Mouse (Mus musculus): ENCODE measurements around the gene Rinl. TPM values are rescaled to one million over a fixed set of nuclear protein-coding genes. Genes with fewer than 3 reads are reported as not detected.
A peak's percentile ranks its signal among the peaks of the same experiment; 100 is the strongest.

Gene Rinl
- polyA plus RNA-seq, 1 experiment from 2014 or later = 12.0 TPM

DNA sequence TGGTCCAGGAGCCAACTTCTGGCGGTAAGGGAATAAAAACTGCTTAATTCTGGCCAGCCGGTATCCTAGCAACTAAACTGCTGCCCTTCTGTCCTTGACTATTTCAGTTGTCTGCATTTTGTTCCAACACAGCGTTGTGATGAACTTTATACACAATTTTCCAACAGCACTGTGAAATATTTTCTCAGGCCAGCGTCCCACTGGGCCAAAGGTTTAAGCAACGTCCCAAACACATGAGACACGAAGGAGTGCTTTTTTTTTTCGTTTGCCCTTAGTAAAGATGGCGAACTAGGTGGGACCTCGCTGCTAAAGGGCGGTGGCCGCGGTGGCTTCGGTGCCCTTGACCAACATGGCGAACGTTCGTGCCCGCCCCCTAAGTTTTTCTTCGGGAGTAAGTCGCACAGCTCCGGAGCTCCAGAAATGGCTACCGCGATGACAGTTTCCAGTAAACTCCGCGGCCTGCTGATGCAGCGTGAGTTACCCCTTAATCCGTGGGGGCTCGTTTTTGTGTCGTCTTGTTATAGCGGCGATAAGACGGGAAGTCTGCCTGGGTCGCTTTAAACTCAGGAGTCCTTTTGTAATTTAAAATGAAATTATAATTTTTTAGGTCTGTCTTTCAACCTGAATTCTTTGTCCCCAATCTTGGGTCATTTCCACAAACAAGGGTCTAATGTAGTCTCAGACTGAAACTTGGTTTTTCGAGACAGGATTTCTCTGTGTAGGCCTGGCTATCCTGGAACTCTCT lies 36.3 kb downstream of the Rinl start, which contains the start of gene Ech1:
Ech1 (plus strand) TSS at position 277 of the 745 bp plus-strand sequence.
- 2% methylated on average over 33 of the region's 33 CpGs for WGBS (ENCODE audit: insufficient replicate concordance)
- ATAC-seq (ENCODE audit: low read depth) = peak; percentile 83

DNA sequence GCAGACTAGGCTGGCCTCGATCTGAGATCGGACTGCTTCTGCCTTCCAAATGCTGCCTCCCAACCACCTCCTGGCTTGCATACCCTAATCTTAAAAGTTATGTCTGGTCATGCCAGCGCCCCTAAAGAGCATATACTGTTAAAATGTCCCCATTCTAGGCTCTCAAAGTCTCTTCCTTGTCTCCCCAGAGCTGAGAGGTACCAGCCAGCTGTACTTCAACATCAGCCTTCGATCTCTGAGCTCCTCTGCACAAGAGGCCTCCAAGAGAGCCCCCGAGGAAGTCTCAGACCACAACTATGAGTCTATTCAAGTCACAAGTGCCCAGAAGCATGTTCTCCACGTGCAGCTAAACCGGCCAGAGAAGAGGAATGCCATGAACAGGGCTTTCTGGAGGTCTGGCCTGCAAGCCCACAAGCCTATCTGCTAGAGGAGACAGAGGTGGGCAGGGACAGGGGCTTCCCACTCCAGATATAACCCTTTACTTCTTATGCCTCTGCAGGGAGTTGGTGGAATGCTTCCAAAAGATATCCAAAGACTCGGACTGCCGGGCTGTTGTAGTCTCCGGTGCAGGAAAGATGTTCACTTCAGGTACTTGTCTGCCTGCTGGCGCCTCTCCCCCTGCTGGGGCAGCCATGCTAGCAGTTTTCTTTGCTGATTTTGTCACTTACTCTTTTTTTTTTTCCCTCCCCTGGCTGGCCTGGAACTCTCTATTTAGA lies 37.1 kb downstream of the Rinl start:
- no peaks in the 10 kb centered on the region for H3K9me3 ChIP-seq (replicated peaks)
- peaks cover 44% of the 10 kb centered on the region for H3K36me3 ChIP-seq
- H3K27ac ChIP-seq = peak overlapping the region; percentile 76
- WGBS (ENCODE audit: insufficient replicate concordance) = 39% methylated on average over 11 of the region's 11 CpGs
- peak overlapping the region; percentile 62 for H3K4me3 ChIP-seq (replicated peaks)
- peak overlapping the region; percentile 67 for H3K4me2 ChIP-seq
- H3K9ac ChIP-seq = peak overlapping the region; percentile 75
- ATAC-seq (ENCODE audit: low read depth) (peak; percentile 44; the same call in 1 of the 2 replicates), DNase-seq (no peak)
- no peaks in the 10 kb centered on the region for H3K27me3 ChIP-seq
- peaks cover 61% of the 10 kb centered on the region for H3K4me1 ChIP-seq (replicated peaks)

More for the DNA sequence above, 36.3 kb downstream of the Rinl start, which contains the start of gene Ech1:
- Histone ChIP-seq H3K4me3 (replicated peaks) (peak within 1 kb of the TSS; percentile 62), H3K36me3 (peaks cover 45% of the 10 kb centered on the region), H3K4me1 (replicated peaks) (peaks cover 61% of the 10 kb centered on the region), H3K27me3 (no peaks in the 10 kb centered on the region), H3K4me2 (peak within 1 kb of the TSS; percentile 67), H3K9ac (peak within 1 kb of the TSS; percentile 75), H3K27ac (peak within 1 kb of the TSS; percentile 76), H3K9me3 (replicated peaks) (no peaks in the 10 kb centered on the region)
- peak; percentile 87 for DNase-seq

DNA sequence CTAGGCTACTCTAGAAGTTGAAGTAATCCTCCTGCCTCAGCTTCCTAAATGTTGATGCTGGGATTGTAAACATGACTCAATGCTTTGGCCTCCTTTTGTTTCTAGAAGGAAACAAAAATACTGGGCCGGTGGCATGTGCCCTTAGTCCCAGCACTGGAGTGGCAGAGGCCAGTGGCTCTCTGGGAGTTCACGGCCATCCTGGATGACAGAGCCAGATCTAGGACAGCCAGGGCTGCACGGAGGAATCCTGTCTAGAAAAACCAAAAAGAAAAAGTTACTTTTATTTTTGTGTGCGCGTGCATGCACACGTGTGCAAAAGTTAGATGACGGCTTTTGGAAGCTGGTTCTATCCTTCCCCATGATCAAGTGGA lies 37.6 kb downstream of the Rinl start:
- peak overlapping the region; percentile 76 for H3K27ac ChIP-seq
- H3K4me3 ChIP-seq (replicated peaks) = no peak overlapping the region
- H3K36me3 ChIP-seq = peaks cover 43% of the 10 kb centered on the region
- H3K9me3 ChIP-seq (replicated peaks) = no peaks in the 10 kb centered on the region
- H3K4me2 ChIP-seq = peak overlapping the region; percentile 67
- H3K4me1 ChIP-seq (replicated peaks) = peaks cover 61% of the 10 kb centered on the region
- H3K27me3 ChIP-seq = no peaks in the 10 kb centered on the region
- no peak overlapping the region; the same call in 1 of the 2 replicates for H3K9ac ChIP-seq
- ATAC-seq (ENCODE audit: low read depth) = no peak
- 85% methylated on average over 7 of the region's 7 CpGs for WGBS (ENCODE audit: insufficient replicate concordance)
- DNase-seq = no peak

DNA sequence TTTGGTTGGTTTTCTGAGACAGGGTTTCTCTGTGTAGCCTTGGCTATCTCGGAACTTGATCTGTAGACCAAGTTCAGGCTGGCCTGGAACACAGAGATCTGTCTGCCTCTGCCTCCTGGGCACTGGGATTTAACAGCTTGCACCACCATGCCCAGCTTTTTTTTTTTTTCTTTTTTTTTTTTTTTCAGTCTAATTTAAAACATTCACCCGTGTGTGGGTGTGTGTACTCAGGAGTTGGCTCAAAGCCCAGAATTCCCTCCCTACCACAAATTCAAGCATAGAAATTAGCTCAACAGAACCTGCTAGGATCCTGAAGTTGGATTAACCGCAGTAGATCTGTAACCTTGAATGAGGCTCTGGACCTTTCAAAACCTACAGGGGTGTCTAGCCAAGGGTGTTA lies 38.6 kb downstream of the Rinl start:
- no peak overlapping the region for H3K4me3 ChIP-seq (replicated peaks)
- no peak overlapping the region for H3K4me2 ChIP-seq
- no peak for ATAC-seq (ENCODE audit: low read depth)
- no peak for DNase-seq
- peaks cover 64% of the 10 kb centered on the region for H3K4me1 ChIP-seq (replicated peaks)
- WGBS (ENCODE audit: insufficient replicate concordance) = 59% methylated on average over 3 of the region's 3 CpGs
- no peak overlapping the region for H3K9ac ChIP-seq
- no peak overlapping the region for H3K27ac ChIP-seq
- H3K27me3 ChIP-seq = no peaks in the 10 kb centered on the region
- H3K9me3 ChIP-seq (replicated peaks) = no peaks in the 10 kb centered on the region
- H3K36me3 ChIP-seq = peaks cover 40% of the 10 kb centered on the region

DNA sequence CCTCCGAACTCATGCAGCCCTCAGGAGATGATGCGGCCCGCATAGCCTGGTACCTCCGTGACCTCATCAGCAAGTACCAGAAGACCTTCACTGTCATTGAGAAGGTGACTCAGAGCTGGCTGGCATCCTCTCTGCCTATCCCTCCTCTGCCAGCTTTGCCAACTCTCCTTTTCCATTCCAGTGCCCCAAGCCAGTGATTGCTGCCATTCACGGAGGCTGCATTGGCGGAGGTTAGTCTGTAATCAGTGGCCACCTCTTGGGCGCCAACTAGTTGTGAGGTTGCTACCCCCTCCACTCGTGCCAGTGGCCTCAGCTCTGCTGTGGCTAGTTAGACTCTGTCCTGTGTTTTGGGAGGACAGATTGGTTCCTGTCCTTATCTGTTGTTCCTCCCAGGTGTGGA lies 41.1 kb downstream of the Rinl start:
- Histone ChIP-seq H3K4me1 (replicated peaks) (peaks cover 43% of the 10 kb centered on the region), H3K4me3 (replicated peaks) (no peak overlapping the region), H3K27ac (no peak overlapping the region; the same call in 1 of the 2 replicates), H3K9ac (no peak overlapping the region), H3K36me3 (peaks cover 32% of the 10 kb centered on the region), H3K4me2 (no peak overlapping the region), H3K27me3 (no peaks in the 10 kb centered on the region), H3K9me3 (replicated peaks) (no peaks in the 10 kb centered on the region)
- ATAC-seq (ENCODE audit: low read depth) = no peak
- DNase-seq = no peak
- 89% methylated on average over 8 of the region's 8 CpGs for WGBS (ENCODE audit: insufficient replicate concordance)

DNA sequence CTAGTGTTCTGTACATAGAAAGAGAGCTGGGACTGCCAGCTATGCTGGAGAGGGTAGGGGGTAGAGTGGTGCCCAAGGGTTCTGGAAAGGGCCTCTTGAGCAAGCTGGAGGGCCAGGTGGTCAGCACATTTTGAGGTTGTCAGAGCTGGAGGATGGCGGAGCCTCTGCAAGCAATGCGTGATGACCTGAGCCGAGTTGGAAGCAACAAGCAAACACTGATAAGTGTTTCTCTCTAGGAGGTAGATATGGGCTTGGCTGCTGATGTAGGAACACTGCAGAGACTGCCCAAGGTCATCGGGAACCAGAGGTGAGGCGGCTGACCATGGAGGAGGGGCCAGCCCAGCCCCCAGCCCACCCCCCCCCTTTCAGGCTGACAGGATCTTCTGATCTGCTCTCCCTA lies 42.2 kb downstream of the Rinl start:
- DNase-seq (no peak), ATAC-seq (ENCODE audit: low read depth) (no peak)
- no peak overlapping the region; the same call in 1 of the 2 replicates for H3K27ac ChIP-seq
- peaks cover 32% of the 10 kb centered on the region for H3K36me3 ChIP-seq
- 70% methylated on average over 5 of the region's 5 CpGs for WGBS (ENCODE audit: insufficient replicate concordance)
- no peak overlapping the region for H3K9ac ChIP-seq
- H3K9me3 ChIP-seq (replicated peaks) = no peaks in the 10 kb centered on the region
- no peak overlapping the region for H3K4me3 ChIP-seq (replicated peaks)
- no peaks in the 10 kb centered on the region for H3K27me3 ChIP-seq
- H3K4me2 ChIP-seq = no peak overlapping the region
- H3K4me1 ChIP-seq (replicated peaks) = peaks cover 37% of the 10 kb centered on the region

DNA sequence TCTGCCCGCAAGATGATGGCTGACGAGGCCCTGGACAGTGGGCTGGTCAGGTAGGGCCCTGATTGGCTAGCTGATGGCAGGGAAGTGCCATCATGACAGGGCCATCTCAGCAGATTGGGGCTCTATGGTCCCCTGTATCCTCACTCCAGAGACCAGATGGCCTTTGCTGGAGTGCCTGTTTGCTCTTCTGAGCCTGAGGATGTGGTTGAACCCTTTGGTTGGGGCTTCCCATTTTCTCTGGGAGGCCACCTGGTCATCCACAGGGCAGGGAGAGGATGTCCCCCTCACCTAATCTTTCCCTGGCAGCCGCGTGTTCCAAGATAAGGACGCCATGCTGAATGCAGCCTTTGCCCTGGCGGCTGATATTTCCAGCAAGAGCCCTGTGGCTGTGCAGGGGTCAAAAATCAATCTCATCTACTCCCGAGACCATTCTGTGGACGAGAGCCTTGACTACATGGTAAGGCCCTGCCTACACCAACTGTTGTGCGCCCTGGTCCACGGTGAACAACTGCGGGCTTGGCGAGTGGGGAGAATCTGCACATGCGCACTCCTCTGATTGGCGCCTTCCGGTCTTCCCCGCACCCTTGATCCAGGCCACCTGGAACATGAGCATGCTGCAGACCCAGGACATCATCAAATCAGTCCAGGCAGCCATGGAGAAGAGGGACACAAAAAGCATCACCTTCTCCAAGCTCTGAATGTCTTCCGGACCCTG lies 42.8 kb downstream of the Rinl start:
- WGBS (ENCODE audit: insufficient replicate concordance) = 63% methylated on average over 17 of the region's 17 CpGs
- H3K4me2 ChIP-seq = no peak overlapping the region
- no peak overlapping the region for H3K27ac ChIP-seq
- peaks cover 29% of the 10 kb centered on the region for H3K36me3 ChIP-seq
- DNase-seq (no peak), ATAC-seq (ENCODE audit: low read depth) (peak; percentile 21)
- no peaks in the 10 kb centered on the region for H3K27me3 ChIP-seq
- H3K4me1 ChIP-seq (replicated peaks) = peaks cover 31% of the 10 kb centered on the region
- no peak overlapping the region for H3K9ac ChIP-seq
- no peak overlapping the region for H3K4me3 ChIP-seq (replicated peaks)
- H3K9me3 ChIP-seq (replicated peaks) = no peaks in the 10 kb centered on the region

DNA sequence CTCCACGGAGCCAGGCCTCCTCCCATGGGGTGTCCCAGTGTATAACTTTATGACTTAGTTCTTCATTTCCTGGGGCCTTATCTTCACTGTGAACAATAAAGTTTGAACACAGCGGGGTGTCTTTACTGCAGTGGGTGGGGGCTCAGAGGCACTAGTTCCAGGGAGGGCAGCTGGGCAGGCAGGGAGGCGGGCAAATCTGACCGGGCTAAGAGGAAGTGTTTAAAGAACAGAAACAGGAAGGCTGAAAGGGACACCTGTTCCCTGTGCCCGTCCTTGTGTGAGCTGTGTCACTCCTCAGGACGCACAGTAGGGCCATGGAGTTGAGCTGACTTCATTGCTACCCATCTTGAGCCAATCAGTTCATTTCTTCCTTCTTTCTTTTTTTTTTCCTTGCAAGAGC lies 43.4 kb downstream of the Rinl start:
- Histone ChIP-seq H3K36me3 (peaks cover 29% of the 10 kb centered on the region), H3K27ac (no peak overlapping the region), H3K4me2 (no peak overlapping the region), H3K4me3 (replicated peaks) (no peak overlapping the region), H3K9ac (no peak overlapping the region), H3K4me1 (replicated peaks) (peaks cover 33% of the 10 kb centered on the region), H3K9me3 (replicated peaks) (no peaks in the 10 kb centered on the region), H3K27me3 (no peaks in the 10 kb centered on the region)
- ATAC-seq (ENCODE audit: low read depth) (no peak), DNase-seq (no peak)
- WGBS (ENCODE audit: insufficient replicate concordance) = 51% methylated on average over 6 of the region's 6 CpGs

DNA sequence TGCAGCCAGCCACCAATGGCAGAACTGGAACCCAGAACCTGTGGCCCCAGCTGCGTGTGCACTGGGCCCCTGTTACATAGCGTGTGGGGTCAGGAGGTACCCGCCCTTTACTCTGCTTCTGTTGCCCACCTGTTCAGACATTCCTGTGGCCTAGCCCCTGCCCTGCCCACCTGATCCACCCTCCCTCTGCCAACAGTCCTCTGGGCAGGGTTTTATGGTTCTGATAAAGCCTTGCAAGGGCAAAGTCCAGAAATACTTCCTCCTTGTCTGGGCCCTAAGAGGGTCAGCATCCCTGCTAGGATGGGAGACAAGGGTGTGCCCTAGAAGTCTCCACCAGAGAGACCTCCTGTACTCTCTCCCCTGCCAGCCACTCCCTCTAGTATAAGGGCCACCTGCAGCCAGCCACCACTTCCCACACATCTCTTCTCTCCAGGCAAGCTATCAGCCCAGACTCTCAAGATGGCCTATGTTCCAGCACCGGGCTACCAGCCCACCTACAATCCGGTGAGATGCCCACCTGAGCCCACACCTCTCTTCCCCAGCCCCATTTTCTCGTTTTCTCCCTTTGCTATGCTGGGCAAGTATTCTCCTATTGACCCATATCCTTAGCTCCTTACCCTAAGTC lies 45.1 kb downstream of the Rinl start, which contains the start of gene Lgals4:
Lgals4 (plus strand) TSS at position 132 of the 625 bp plus-strand sequence.
- no peak within 1 kb of the TSS for H3K4me3 ChIP-seq (replicated peaks)

DNA sequence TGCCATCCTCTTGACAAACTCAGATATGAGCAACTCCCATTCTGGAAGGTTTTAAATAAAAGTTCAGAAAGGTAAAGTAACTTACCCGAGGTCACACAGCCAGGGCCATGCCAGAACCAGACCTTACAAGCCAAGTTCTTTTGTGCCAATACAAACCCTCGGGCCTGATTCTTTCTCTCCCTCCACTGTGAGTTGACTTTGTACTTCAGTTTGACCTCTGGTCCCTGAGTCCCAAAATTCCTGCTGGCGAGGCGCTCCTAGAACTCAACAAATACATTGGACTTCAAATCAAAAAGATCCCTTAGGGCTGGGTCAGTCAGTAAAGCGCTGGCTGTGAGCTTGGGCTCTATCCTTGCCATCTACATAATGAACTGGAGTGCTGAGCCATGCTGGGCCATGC lies 48.2 kb downstream of the Rinl start:
- H3K9ac ChIP-seq = no peak overlapping the region
- WGBS (ENCODE audit: insufficient replicate concordance) = 65% methylated on average over 5 of the region's 5 CpGs
- 0 out of 2 replicates have a peak, but pooled peaks cover 3% of the 10 kb centered on the region for H3K36me3 ChIP-seq
- ATAC-seq (ENCODE audit: low read depth) (no peak), DNase-seq (no peak)
- H3K27ac ChIP-seq = 0 out of 2 replicates have a peak overlapping the region, but pooled peaks have one; percentile 15
- H3K4me3 ChIP-seq (replicated peaks) = no peak overlapping the region
- H3K4me2 ChIP-seq = no peak overlapping the region
- H3K4me1 ChIP-seq (replicated peaks) = peaks cover 10% of the 10 kb centered on the region
- no peaks in the 10 kb centered on the region for H3K9me3 ChIP-seq (replicated peaks)
- H3K27me3 ChIP-seq = no peaks in the 10 kb centered on the region

More for the DNA sequence above, 45.1 kb downstream of the Rinl start, which contains the start of gene Lgals4:
- DNase-seq (no peak), ATAC-seq (ENCODE audit: low read depth) (no peak)
- Histone ChIP-seq H3K27me3 (no peaks in the 10 kb centered on the region), H3K36me3 (peaks cover 26% of the 10 kb centered on the region), H3K27ac (no peak within 1 kb of the TSS), H3K9ac (no peak within 1 kb of the TSS), H3K4me2 (no peak within 1 kb of the TSS), H3K4me1 (replicated peaks) (peaks cover 29% of the 10 kb centered on the region), H3K9me3 (replicated peaks) (no peaks in the 10 kb centered on the region)
- WGBS (ENCODE audit: insufficient replicate concordance) = 63% methylated on average over 6 of the region's 6 CpGs
